In genomic region chr2:155949362-155949761, GRCm38 (mm10) we compare ENCODE assay signal across 16 mouse cellular contexts. TPM values are rescaled to one million over a fixed set of nuclear protein-coding genes. Genes with fewer than 3 reads are reported as not detected.
DNase-seq lines count a peak whose midpoint lies in the region; ATAC-seq and TF ChIP-seq lines count a peak whose summit lies in the region.
"Had no signal": no experiment of that assay in that cellular context is flagged by ENCODE, and none has a peak within 500 bp of the region (broad histone marks: within the 10 kb centered on the region; RNA-seq: fewer than 3 reads in every experiment).

No protein-coding gene starts in this region.

- no peak overlapping the region for H3K9ac ChIP-seq in embryonic facial prominence, embryonic 12.5 days
- H3K9ac ChIP-seq: forebrain, embryonic 13.5 days; liver, embryonic 13.5 days had no signal

- TF ChIP-seq POLR2A in thymus, adult 2 months (IDR thresholded peaks at IDR 0.05; ENCODE audit: control insufficient read depth, extremely low read depth, insufficient read depth, low read length, poor library complexity): no peak

- no peaks in the 10 kb centered on the region for H3K27me3 ChIP-seq in embryonic facial prominence, embryonic 12.5 days
- H3K27me3 ChIP-seq in limb, embryonic 10.5 days (ENCODE audit: low read depth, poor library complexity, severe bottlenecking): peaks cover 22% of the 10 kb centered on the region; the same call in 1 of the 2 replicates
- H3K27me3 ChIP-seq in thymus, adult 2 months (ENCODE audit: control insufficient read depth, insufficient read depth, low read length): no peaks in the 10 kb centered on the region
- H3K27me3 ChIP-seq: Patski had no signal

- no peak overlapping the region for H3K27ac ChIP-seq in embryonic facial prominence, embryonic 12.5 days
- peak overlapping the region; percentile 69; the same call in 1 of the 2 replicates for H3K27ac ChIP-seq in limb, embryonic 10.5 days
- no peak overlapping the region for H3K27ac ChIP-seq in thymus, adult 2 months (ENCODE audit: control insufficient read depth, insufficient read depth, low read length)
- H3K27ac ChIP-seq: forebrain, embryonic 13.5 days; layer of hippocampus, adult 2 months; liver, embryonic 13.5 days had no signal

- H3K4me2 ChIP-seq in embryonic facial prominence, embryonic 12.5 days (replicated peaks): peak overlapping the region; percentile 15; the same call in 1 of the 2 replicates
- H3K4me2 ChIP-seq: forebrain, embryonic 13.5 days; liver, embryonic 13.5 days had no signal

- H3K4me3 ChIP-seq in embryonic facial prominence, embryonic 12.5 days: no peak overlapping the region
- H3K4me3 ChIP-seq in limb, embryonic 10.5 days: peak overlapping the region; percentile 20
- H3K4me3 ChIP-seq in thymus, adult 2 months (ENCODE audit: control insufficient read depth, insufficient read depth, low read length): no peak overlapping the region
- H3K4me3 ChIP-seq: forebrain, embryonic 13.5 days; layer of hippocampus, adult 2 months; liver, embryonic 13.5 days had no signal

- ATAC-seq in embryonic facial prominence, embryonic 12.5 days (ENCODE audit: insufficient number of reproducible peaks, insufficient read depth, low FRiP score, low TSS enrichment): no peak
- ATAC-seq: forebrain, embryonic 13.5 days; Patski had no signal

- DNase-seq in embryo, embryonic 10 days (ENCODE audit: low spot score): peak; percentile 77
- no peak for DNase-seq in embryo, embryonic 9.5 days (ENCODE audit: extremely low spot score)
- peak; percentile 60 for DNase-seq in 3134 (ENCODE audit: extremely low read depth, insufficient read length, low spot score)
- peak; percentile 79 for DNase-seq in limb, embryonic 10.5 days (ENCODE audit: low spot score)
- DNase-seq in right cerebral cortex, postnatal 36 days (ENCODE audit: low spot score in 2 of 2): no peak
- no peak for DNase-seq in thymus, adult 2 months
- no peak for DNase-seq in adipocyte (ENCODE audit: low spot score)
- DNase-seq: adrenal gland, postnatal 14 days; cerebellum, adult 8-10 months; liver, embryonic 13.5 days; thymus, adult 18-20 months had no signal

- peaks cover 41% of the 10 kb centered on the region for H3K4me1 ChIP-seq in embryonic facial prominence, embryonic 12.5 days
- peaks cover 46% of the 10 kb centered on the region for H3K4me1 ChIP-seq in limb, embryonic 10.5 days
- H3K4me1 ChIP-seq in thymus, adult 2 months (replicated peaks; ENCODE audit: control insufficient read depth, insufficient read depth, low read length): no peaks in the 10 kb centered on the region

- 8% methylated on average over 6 of the region's 6 CpGs for WGBS in embryonic facial prominence, embryonic 12.5 days
- 10% methylated on average over 6 of the region's 6 CpGs for WGBS in limb, embryonic 10.5 days
- 89% methylated on average over 6 of the region's 6 CpGs for WGBS in thymus, adult 2 months

- H3K9me3 ChIP-seq in embryonic facial prominence, embryonic 12.5 days: no peaks in the 10 kb centered on the region
- no peaks in the 10 kb centered on the region for H3K9me3 ChIP-seq in limb, embryonic 10.5 days (replicated peaks)
- H3K9me3 ChIP-seq: forebrain, embryonic 13.5 days; liver, embryonic 13.5 days had no signal

- TF ChIP-seq CTCF in thymus, adult 2 months (IDR thresholded peaks at IDR 0.05; ENCODE audit: borderline replicate concordance, control insufficient read depth, extremely low read depth, insufficient read depth, low read length, poor library complexity): no peak

- no peaks in the 10 kb centered on the region for H3K36me3 ChIP-seq in embryonic facial prominence, embryonic 12.5 days
- H3K36me3 ChIP-seq in limb, embryonic 10.5 days: no peaks in the 10 kb centered on the region
- no peaks in the 10 kb centered on the region for H3K36me3 ChIP-seq in thymus, adult 2 months (ENCODE audit: control insufficient read depth, insufficient read depth, low read length)
- H3K36me3 ChIP-seq: liver, embryonic 13.5 days had no signal

RNA-seq across cellular contexts. Expression of gene Gdf5, which starts 4.2 kb away (rescaled TPM):
- polyA plus RNA-seq in embryonic facial prominence, embryonic 12.5 days (2016; fragmentation: Nextera tagmentation; extraction: Ambion mirVana): 5.6 and 10.5 TPM in 2 replicates
- 1.4 and 8.1 TPM in 2 replicates for polyA plus RNA-seq in limb, embryonic 10.5 days (2016; fragmentation: Nextera tagmentation; extraction: Ambion mirVana)
- polyA plus RNA-seq in thymus, adult 2 months (2012; rRNA removed): 0.23 and 0.31 TPM in 2 replicates
- polyA plus RNA-seq: liver, embryonic 13.5 days had no signal

RNA-seq across cellular contexts. Expression of gene Cep250, which starts 6.9 kb away (rescaled TPM):
- polyA plus RNA-seq in embryonic facial prominence, embryonic 12.5 days (2016; fragmentation: Nextera tagmentation; extraction: Ambion mirVana): 33.3 and 35.2 TPM in 2 replicates
- 28.7 and 34.3 TPM in 2 replicates for polyA plus RNA-seq in limb, embryonic 10.5 days (2016; fragmentation: Nextera tagmentation; extraction: Ambion mirVana)
- polyA plus RNA-seq in thymus, adult 2 months (2012; rRNA removed): 31.6 and 36.7 TPM in 2 replicates

RNA-seq across cellular contexts. Expression of gene Gm15557, which starts 8.8 kb away (rescaled TPM):
- 0.28 TPM in 1 of 2 replicates, not detected in the other for polyA plus RNA-seq in embryonic facial prominence, embryonic 12.5 days (2016; fragmentation: Nextera tagmentation; extraction: Ambion mirVana)
- polyA plus RNA-seq in limb, embryonic 10.5 days (2016; fragmentation: Nextera tagmentation; extraction: Ambion mirVana): 0.13 and 0.18 TPM in 2 replicates
- polyA plus RNA-seq in thymus, adult 2 months (2012; rRNA removed): not detected in 2 replicates
- polyA plus RNA-seq: forebrain, embryonic 13.5 days; intestine, embryonic 14.5 days; liver, embryonic 13.5 days; Patski had no signal

RNA-seq across cellular contexts. Expression of gene Uqcc1, which starts 19.3 kb away (rescaled TPM):
- 61.3 and 71.5 TPM in 2 replicates for polyA plus RNA-seq in embryonic facial prominence, embryonic 12.5 days (2016; fragmentation: Nextera tagmentation; extraction: Ambion mirVana)
- polyA plus RNA-seq in limb, embryonic 10.5 days (2016; fragmentation: Nextera tagmentation; extraction: Ambion mirVana): 78.6 and 83.1 TPM in 2 replicates
- polyA plus RNA-seq in thymus, adult 2 months (2012; rRNA removed): 26.5 and 30.0 TPM in 2 replicates

RNA-seq across cellular contexts. Expression of gene 6430550D23Rik, which starts 58.4 kb away (rescaled TPM):
- 2.0 and 2.3 TPM in 2 replicates for polyA plus RNA-seq in embryonic facial prominence, embryonic 12.5 days (2016; fragmentation: Nextera tagmentation; extraction: Ambion mirVana)
- 1.2 and 1.5 TPM in 2 replicates for polyA plus RNA-seq in limb, embryonic 10.5 days (2016; fragmentation: Nextera tagmentation; extraction: Ambion mirVana)
- polyA plus RNA-seq in thymus, adult 2 months (2012; rRNA removed): 3.8 and 4.2 TPM in 2 replicates

Comparison
In these comparisons a context has a peak if more than half of its experiments do, and no peak if none do; other contexts are left out.
1. DNase-seq: peak in embryo, embryonic 10 days (single experiment), 3134 (single experiment) and limb, embryonic 10.5 days (single experiment); none in embryo, embryonic 9.5 days (single experiment), right cerebral cortex, postnatal 36 days (0 of 2), thymus, adult 2 months (single experiment) and adipocyte (single experiment).